Mouse (Mus musculus): Measurements from ENCODE around the gene Mboat7. TPM values are rescaled to one million over a fixed set of nuclear protein-coding genes. Genes with fewer than 3 reads are reported as not detected.
A peak's percentile ranks its signal among the peaks of the same experiment; 100 is the strongest.
"Not testable (repeated sequence)": the region's sequence is repeated elsewhere in the genome, so short reads cannot be mapped to it uniquely, and the experiment has no call there.

Mboat7 gene
- total and polyA plus RNA-seq, 3 experiments: 18.4 to 41.2 (median 21.7) TPM

DNA sequence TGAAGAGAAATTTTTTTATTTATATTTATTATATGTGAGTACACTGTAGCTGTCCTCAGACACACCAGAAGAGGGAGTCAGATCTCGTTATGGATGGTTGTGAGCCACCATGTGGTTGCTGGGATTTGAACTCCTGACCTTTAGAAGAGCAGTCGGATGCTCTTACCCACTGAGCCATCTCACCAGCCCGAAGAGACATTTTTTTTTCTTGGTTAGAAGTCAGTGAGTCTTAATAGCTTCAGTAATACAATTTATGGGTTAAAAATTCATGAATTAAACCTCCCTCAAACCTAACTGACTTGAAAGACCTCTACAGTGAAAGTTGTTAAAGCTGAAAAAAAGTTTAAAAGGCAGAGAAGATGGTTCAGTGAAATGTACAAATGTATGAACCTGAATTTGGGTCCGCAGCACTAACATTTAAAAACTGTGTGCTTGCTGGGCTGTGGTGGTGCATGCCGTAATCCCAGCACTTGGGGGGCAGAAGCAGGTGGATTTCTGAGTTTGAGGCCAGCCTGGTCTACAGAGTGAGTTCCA is 15.2 kb upstream of the Mboat7 start:
- H3K79me2 ChIP-seq (replicated peaks; ENCODE audit: control insufficient read depth, extremely low read depth, insufficient read depth, poor library complexity, severe bottlenecking): peaks cover 30% of the 10 kb centered on the region
- TF ChIP-seq POLR2A (IDR thresholded peaks at IDR 0.05; ENCODE audit: low read depth, low read length): 0 out of 2 replicates have a peak, but pooled peaks have one; percentile 16
- peak; percentile 70; the same call in 1 of the 2 replicates for TF ChIP-seq POLR2AphosphoS2 (IDR thresholded peaks at IDR 0.05; ENCODE audit: low read depth, low read length)
- peak; percentile 59 for TF ChIP-seq ZNF384 (IDR thresholded peaks at IDR 0.05; ENCODE audit: low read depth, low read length)
- peak in 1 of 2 experiments; percentile 38; a peak in 2 of 4 replicates for TF ChIP-seq CTCF (conservative IDR thresholded peaks at IDR 0.05 in 1 of 2, IDR thresholded peaks at IDR 0.05 in 1 of 2; ENCODE audit: low read depth in 2 of 2, low read length in 2 of 2)
- TF ChIP-seq CHD2 (IDR thresholded peaks at IDR 0.05; ENCODE audit: low read length): 0 out of 2 replicates have a peak, but pooled peaks have one; percentile 2
- 0 out of 2 replicates have a peak, but pooled peaks have one; percentile 32 for TF ChIP-seq MAFK (IDR thresholded peaks at IDR 0.05; ENCODE audit: insufficient replicate concordance, low read length)
- peak; percentile 58; the same call in 1 of the 2 replicates for TF ChIP-seq MYC (IDR thresholded peaks at IDR 0.05; ENCODE audit: low read depth, low read length)
- TF ChIP-seq TBP (conservative IDR thresholded peaks at IDR 0.05; ENCODE audit: low read depth, low read length): 0 out of 2 replicates have a peak, but pooled peaks have one; percentile 11
- H3K9me3 ChIP-seq (replicated peaks; ENCODE audit: low read length); H3K4me3 ChIP-seq (replicated peaks in 1 of 3; ENCODE audit: low read depth in 2 of 3, low read length in 2 of 3, poor library complexity in 1 of 3); in situ Hi-C loops (cut with MboI; ENCODE audit: low pct_ligation_motif_present, low pct_unique_long_range_greater_than_20kb, low sequenced_read_pairs); H3K27me3 ChIP-seq (replicated peaks); H3K27ac ChIP-seq (ENCODE audit: insufficient read depth, low read depth); dilution Hi-C loops (cut with MboI; ENCODE audit: extremely low pct_ligation_motif_present, extremely low pct_unique_long_range_greater_than_20kb, low sequenced_read_pairs); H3K4me2 ChIP-seq (ENCODE audit: insufficient read depth, low read depth, poor library complexity, severe bottlenecking); H3K9ac ChIP-seq (ENCODE audit: insufficient read depth, low read depth): not testable (repeated sequence)
- H3K4me1 ChIP-seq (ENCODE audit: control insufficient read depth in 1 of 2, insufficient read depth in 2 of 2): peaks cover 11 to 47% of the 10 kb centered on the region in 2 experiments
- DNase-seq (ENCODE audit: extremely low read depth): peak; percentile 51
- peaks cover 31 to 40% of the 10 kb centered on the region in 2 experiments for H3K36me3 ChIP-seq (replicated peaks in 1 of 2; ENCODE audit: control insufficient read depth in 1 of 2, insufficient read depth in 1 of 2, low read length in 1 of 2)

DNA sequence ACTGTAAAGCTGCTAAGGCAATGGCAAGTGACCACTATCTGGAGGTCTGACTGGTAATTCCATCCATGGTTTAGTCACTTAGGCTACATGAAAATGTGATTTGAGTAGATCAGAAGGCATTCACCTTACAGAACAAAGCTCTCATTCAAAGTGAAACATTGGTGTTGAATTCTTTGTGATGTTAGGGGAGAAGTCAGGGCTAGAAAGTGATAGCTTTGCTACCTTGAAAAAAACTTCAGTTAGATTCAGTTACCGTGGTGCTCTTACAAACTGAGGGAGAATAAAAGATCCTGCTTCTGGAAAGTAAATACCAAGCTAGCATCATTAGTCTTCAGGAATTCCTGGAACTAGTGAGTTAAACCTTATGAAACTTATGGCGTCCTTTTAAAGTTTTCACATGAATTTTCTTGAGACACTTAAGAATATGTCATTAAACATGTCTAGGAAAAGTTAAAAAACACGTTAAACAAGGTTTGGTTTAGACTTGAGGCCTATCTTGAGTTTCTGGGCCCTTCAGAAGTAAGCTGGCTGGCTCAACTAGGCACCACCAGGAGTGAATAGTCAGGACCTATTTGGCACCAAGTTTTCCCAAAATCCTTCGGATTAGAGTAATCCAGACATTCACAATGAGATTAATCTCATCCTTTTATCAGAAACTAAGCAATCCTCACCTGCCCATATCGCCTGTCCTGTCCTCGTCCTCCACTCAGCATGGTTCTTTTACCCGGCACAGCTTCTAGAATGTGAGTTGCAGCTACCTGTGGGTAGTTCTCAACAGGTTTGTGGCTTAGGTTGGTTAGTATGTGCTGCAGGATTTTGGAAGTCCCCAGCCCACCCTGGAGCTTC is 14.5 kb upstream of the Mboat7 start:
- Histone ChIP-seq H3K9me3 (replicated peaks; ENCODE audit: low read length) (no peaks in the 10 kb centered on the region), H3K79me2 (replicated peaks; ENCODE audit: control insufficient read depth, extremely low read depth, insufficient read depth, poor library complexity, severe bottlenecking) (peaks cover 30% of the 10 kb centered on the region), H3K4me2 (ENCODE audit: insufficient read depth, low read depth, poor library complexity, severe bottlenecking) (no peak overlapping the region), H3K27ac (ENCODE audit: insufficient read depth, low read depth) (no peak overlapping the region), H3K9ac (ENCODE audit: insufficient read depth, low read depth) (no peak overlapping the region), H3K4me1 (ENCODE audit: control insufficient read depth in 1 of 2, insufficient read depth in 2 of 2) (peaks cover 10 to 43% of the 10 kb centered on the region in 2 experiments), H3K27me3 (replicated peaks) (no peaks in the 10 kb centered on the region), H3K4me3 (replicated peaks in 1 of 3; ENCODE audit: low read depth in 2 of 3, low read length in 2 of 3, poor library complexity in 1 of 3) (no peak overlapping the region), H3K36me3 (replicated peaks in 1 of 2; ENCODE audit: control insufficient read depth in 1 of 2, insufficient read depth in 1 of 2, low read length in 1 of 2) (peaks cover 31 to 36% of the 10 kb centered on the region in 2 experiments)
- DNase-seq (ENCODE audit: extremely low read depth): peak; percentile 67
- in situ Hi-C loops (cut with MboI; ENCODE audit: low pct_ligation_motif_present, low pct_unique_long_range_greater_than_20kb, low sequenced_read_pairs): no loop called here
- dilution Hi-C loops (cut with MboI; ENCODE audit: extremely low pct_ligation_motif_present, extremely low pct_unique_long_range_greater_than_20kb, low sequenced_read_pairs): no loop called here
- TF ChIP-seq MYC (IDR thresholded peaks at IDR 0.05; ENCODE audit: low read depth, low read length) (peak; percentile 33; the same call in 1 of the 2 replicates), HCFC1 (IDR thresholded peaks at IDR 0.05; ENCODE audit: low read depth, low read length) (0 out of 2 replicates have a peak, but pooled peaks have one; percentile 21), BHLHE40 (IDR thresholded peaks at IDR 0.05; ENCODE audit: low read depth, low read length) (0 out of 2 replicates have a peak, but pooled peaks have one; percentile 6), IRF4 (IDR thresholded peaks at IDR 0.05; ENCODE audit: low read depth, low read length) (no peak), NELFE (IDR thresholded peaks at IDR 0.05; ENCODE audit: low read depth, low read length) (peak; percentile 43; the same call in 1 of the 2 replicates), CHD2 (IDR thresholded peaks at IDR 0.05; ENCODE audit: low read length) (peak; percentile 91), UBTF (IDR thresholded peaks at IDR 0.05; ENCODE audit: low read depth, low read length) (no peak), JUN (IDR thresholded peaks at IDR 0.05; ENCODE audit: insufficient read depth, low read depth, low read length) (no peak), CTCF (conservative IDR thresholded peaks at IDR 0.05 in 1 of 2, IDR thresholded peaks at IDR 0.05 in 1 of 2; ENCODE audit: low read depth in 2 of 2, low read length in 2 of 2) (no peak; a peak in 1 of 4 replicates), MAFK (IDR thresholded peaks at IDR 0.05; ENCODE audit: insufficient replicate concordance, low read length) (0 out of 2 replicates have a peak, but pooled peaks have one; percentile 55), MAX (IDR thresholded peaks at IDR 0.05; ENCODE audit: low read length) (no peak), EP300 (IDR thresholded peaks at IDR 0.05; ENCODE audit: low read length) (no peak), MEF2A (IDR thresholded peaks at IDR 0.05; ENCODE audit: borderline replicate concordance, low read depth, low read length) (no peak), MAZ (IDR thresholded peaks at IDR 0.05; ENCODE audit: low read depth, low read length) (peak; percentile 62; the same call in 1 of the 2 replicates), CHD1 (IDR thresholded peaks at IDR 0.05; ENCODE audit: low read depth, low read length) (peak; percentile 94), ZNF384 (IDR thresholded peaks at IDR 0.05; ENCODE audit: low read depth, low read length) (no peak), USF2 (conservative IDR thresholded peaks at IDR 0.05; ENCODE audit: low read depth, low read length) (peak; percentile 60), USF1 (IDR thresholded peaks at IDR 0.05; ENCODE audit: low read depth, low read length) (no peak), SMC3 (IDR thresholded peaks at IDR 0.05; ENCODE audit: low read depth, low read length) (peak; percentile 15), ZKSCAN1 (IDR thresholded peaks at IDR 0.05; ENCODE audit: borderline replicate concordance, low read depth, low read length) (no peak), E2F4 (IDR thresholded peaks at IDR 0.05; ENCODE audit: insufficient replicate concordance, low read depth, low read length) (no peak), NRF1 (IDR thresholded peaks at IDR 0.05; ENCODE audit: low read depth, low read length) (no peak), KAT2A (IDR thresholded peaks at IDR 0.05; ENCODE audit: insufficient replicate concordance, low read length) (0 out of 2 replicates have a peak, but pooled peaks have one; percentile 56), ETS1 (conservative IDR thresholded peaks at IDR 0.05; ENCODE audit: low read depth, low read length) (no peak), SIN3A (IDR thresholded peaks at IDR 0.05; ENCODE audit: low read length) (0 out of 2 replicates have a peak, but pooled peaks have one; percentile 64)
